Mouse (Mus musculus) midbrain, embryonic 16.5 days (tissue): Measurements from ENCODE around the gene Ms4a18. TPM values are rescaled to one million over a fixed set of nuclear protein-coding genes. Genes with fewer than 3 reads are reported as not detected.
"Not testable (repeated sequence)": the region's sequence is repeated elsewhere in the genome, so short reads cannot be mapped to it uniquely, and the experiment has no call there.

ENCODE experiments used
- ATAC-seq: fragments of 200-750 bp; cut with Nextera tagmentation; 2 replicates; pipeline ENCODE4 v1.8.0; 2017; ENCODE audit warnings: moderate TSS enrichment
- H3K27ac ChIP-seq: fragments of 300-500 bp; sonication (generic); 2 replicates; pipeline ENCODE4 v1.5.1; 2014; ENCODE audit warnings: mild to moderate bottlenecking, low read length, mixed read lengths
- H3K27me3 ChIP-seq: fragments of 300-500 bp; sonication (generic); 2 replicates; pipeline ENCODE4 v1.6.1; 2014; ENCODE audit warnings: low read depth, low read length, mixed read lengths; ENCODE audit not compliant: control insufficient read depth, insufficient read depth
- H3K36me3 ChIP-seq: fragments of 300-500 bp; sonication (generic); 2 replicates; pipeline ENCODE4 v1.6.1; 2014; ENCODE audit warnings: mild to moderate bottlenecking, low read length, moderate library complexity, mixed read lengths; ENCODE audit not compliant: control insufficient read depth, insufficient read depth
- H3K4me1 ChIP-seq: fragments of 300-500 bp; sonication (generic); 2 replicates; pipeline ENCODE4 v1.6.1; 2014; ENCODE audit warnings: mild to moderate bottlenecking, low read length, mixed read lengths; ENCODE audit not compliant: control insufficient read depth, insufficient read depth
- H3K4me2 ChIP-seq: fragments of 300-500 bp; sonication (generic); 2 replicates; pipeline ENCODE4 v1.6.1; 2014; ENCODE audit warnings: mild to moderate bottlenecking, low read length, mixed read lengths
- H3K4me3 ChIP-seq: fragments of 300-500 bp; sonication (generic); 2 replicates; pipeline ENCODE4 v1.5.1; 2014; ENCODE audit warnings: low read depth, mild to moderate bottlenecking, low read length, moderate library complexity, mixed read lengths
- H3K9ac ChIP-seq: fragments of 300-500 bp; sonication (generic); 2 replicates; pipeline ENCODE4 v1.6.1; 2014; ENCODE audit warnings: low read depth, low read length, mixed read lengths
- H3K9me3 ChIP-seq: fragments of 300-500 bp; sonication (generic); replicated peaks from 2 replicates; pipeline ENCODE4 v1.6.1; 2014; ENCODE audit warnings: mild to moderate bottlenecking, low read length, mixed read lengths; ENCODE audit not compliant: control insufficient read depth, poor library complexity, severe bottlenecking
- WGBS: fragments of 180-500 bp; shearing (Covaris S2); extraction: QIAGEN DNeasy Blood & Tissue Kit; methylation state at CpG from one replicate; pipeline ENCODE4 v1.1.7; 2014; 5-methylcytosine and 5-hydroxymethylcytosine counted together
- polyA plus RNA-seq: library from polyadenylated mRNA; unstranded; fragments of >200 nt; fragmentation: Nextera tagmentation; extraction: Ambion mirVana; gene quantifications from 2 replicates; pipeline ENCODE4 v1.2.1, GENCODE M21; 2015

Gene Ms4a18
- not detected in 2 replicates for polyA plus RNA-seq

DNA sequence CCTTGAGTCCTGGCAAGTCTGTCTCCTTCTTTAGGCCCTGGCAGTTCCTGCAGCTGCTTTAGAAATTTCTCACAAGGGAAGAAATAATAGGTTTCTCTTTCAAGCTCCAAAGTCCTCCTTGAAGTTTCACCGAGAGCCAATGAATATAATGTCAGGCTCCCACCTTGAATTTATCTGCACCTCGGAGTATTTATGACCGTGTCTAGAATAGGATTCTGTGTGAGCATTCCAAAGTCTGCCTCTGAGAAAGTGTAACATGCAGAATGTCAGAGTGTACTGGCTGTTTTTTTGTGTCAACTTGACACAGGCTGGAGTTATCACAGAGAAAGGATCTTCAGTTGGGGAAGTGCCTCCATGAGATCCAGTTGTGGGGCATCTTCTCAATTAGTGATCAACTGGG lies at the start of gene Ms4a18:
Gene Ms4a18, minus strand, starts transcription at position 141 of the 400 bp plus-strand sequence.
- no peaks in the 10 kb centered on the region for H3K36me3 ChIP-seq
- H3K4me2 ChIP-seq = no peak within 1 kb of the TSS
- 95% methylated on average over 3 of the region's 3 CpGs for WGBS
- no peaks in the 10 kb centered on the region for H3K9me3 ChIP-seq
- no peak for ATAC-seq
- H3K9ac ChIP-seq = no peak within 1 kb of the TSS
- H3K4me1 ChIP-seq = no peaks in the 10 kb centered on the region
- no peaks in the 10 kb centered on the region for H3K27me3 ChIP-seq
- H3K27ac ChIP-seq = no peak within 1 kb of the TSS
- H3K4me3 ChIP-seq = no peak within 1 kb of the TSS

DNA sequence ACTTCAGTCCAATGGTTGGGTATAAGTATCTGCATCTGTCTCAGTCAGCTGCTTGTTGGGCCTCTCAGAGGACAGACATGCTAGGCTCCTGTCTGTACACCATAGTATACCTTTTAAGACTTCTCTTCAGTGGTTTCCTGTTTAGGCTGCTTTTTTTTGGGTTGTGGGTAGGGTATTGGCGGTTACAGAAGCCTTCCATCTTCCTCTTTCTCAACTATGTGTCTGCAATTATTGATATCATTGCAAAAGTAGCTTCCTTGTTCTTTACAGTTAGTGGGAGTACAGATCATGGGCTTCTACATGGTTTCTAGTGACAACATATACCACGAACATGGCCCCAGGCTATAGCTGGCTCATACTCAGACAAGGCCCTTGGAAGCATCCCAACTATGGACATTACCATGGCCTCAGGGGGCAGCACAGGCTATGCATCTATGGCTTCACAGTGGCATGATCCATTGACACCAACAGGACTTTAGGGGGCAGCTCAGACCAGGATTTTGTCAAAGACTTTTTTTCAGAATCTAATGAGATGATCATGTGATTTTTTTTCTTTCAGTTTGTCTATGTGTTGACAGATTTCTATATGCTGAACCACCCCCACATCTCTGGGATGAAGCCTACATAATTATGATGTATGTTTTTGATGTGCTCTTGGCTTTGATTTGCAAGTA lies 47.5 kb upstream of the Ms4a18 start:
- Histone ChIP-seq H3K4me2 (no peak overlapping the region), H3K9me3 (no peaks in the 10 kb centered on the region), H3K27ac (no peak overlapping the region), H3K36me3 (no peaks in the 10 kb centered on the region), H3K27me3 (no peaks in the 10 kb centered on the region), H3K4me1 (no peaks in the 10 kb centered on the region), H3K9ac (no peak overlapping the region), H3K4me3 (no peak overlapping the region)
- WGBS = 84% methylated on average over 2 of the region's 2 CpGs
- ATAC-seq = no peak

DNA sequence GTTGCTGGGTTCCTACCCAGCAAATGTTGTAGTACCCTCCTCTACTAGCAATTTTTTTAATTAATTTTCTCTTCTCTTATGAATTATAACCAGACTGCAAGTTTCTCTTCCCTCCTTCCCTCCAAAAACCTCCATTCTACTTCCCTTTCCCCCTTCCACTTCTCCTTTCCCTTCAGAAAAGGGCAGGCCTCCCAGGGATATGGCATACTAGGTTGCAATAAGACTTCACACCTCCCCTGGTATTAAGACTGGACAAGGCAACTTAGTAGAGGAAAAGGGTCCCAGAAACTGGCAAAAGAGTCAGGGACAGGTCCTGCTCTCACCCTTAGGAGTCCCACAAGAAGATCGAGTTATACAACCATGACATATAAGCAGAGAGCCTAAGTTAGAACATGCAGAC lies 43.1 kb upstream of the Ms4a18 start:
- no peak overlapping the region for H3K9ac ChIP-seq
- no peak overlapping the region for H3K4me2 ChIP-seq
- H3K27ac ChIP-seq = no peak overlapping the region
- no peak for ATAC-seq
- H3K9me3 ChIP-seq = no peaks in the 10 kb centered on the region
- H3K36me3 ChIP-seq = no peaks in the 10 kb centered on the region
- 87% methylated on average over 1 of the region's 1 CpGs for WGBS
- H3K4me1 ChIP-seq = no peaks in the 10 kb centered on the region
- no peaks in the 10 kb centered on the region for H3K27me3 ChIP-seq
- H3K4me3 ChIP-seq = no peak overlapping the region

DNA sequence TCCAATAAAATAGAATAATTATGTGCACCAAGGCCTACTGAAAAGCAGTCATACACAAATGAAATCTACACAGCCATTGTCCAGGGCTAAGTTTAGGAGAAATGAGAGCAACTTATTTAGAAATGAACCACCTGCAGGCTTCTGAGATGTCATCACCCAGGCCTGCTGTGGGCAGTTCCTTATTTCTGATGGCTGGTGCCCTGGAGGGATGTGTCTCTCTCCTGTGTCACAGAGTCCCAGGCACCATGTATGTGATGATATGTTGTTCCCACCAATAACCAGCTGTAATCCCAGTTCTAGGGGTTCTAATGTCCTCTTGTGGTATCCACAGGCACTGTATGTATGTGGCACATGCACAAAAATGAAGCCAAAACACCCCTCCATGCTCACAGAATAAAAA lies 42.1 kb upstream of the Ms4a18 start:
- Histone ChIP-seq H3K4me1 (no peaks in the 10 kb centered on the region), H3K27ac (no peak overlapping the region), H3K4me3 (no peak overlapping the region), H3K36me3 (no peaks in the 10 kb centered on the region), H3K9me3 (no peaks in the 10 kb centered on the region), H3K4me2 (no peak overlapping the region), H3K27me3 (no peaks in the 10 kb centered on the region), H3K9ac (no peak overlapping the region)
- ATAC-seq = no peak

DNA sequence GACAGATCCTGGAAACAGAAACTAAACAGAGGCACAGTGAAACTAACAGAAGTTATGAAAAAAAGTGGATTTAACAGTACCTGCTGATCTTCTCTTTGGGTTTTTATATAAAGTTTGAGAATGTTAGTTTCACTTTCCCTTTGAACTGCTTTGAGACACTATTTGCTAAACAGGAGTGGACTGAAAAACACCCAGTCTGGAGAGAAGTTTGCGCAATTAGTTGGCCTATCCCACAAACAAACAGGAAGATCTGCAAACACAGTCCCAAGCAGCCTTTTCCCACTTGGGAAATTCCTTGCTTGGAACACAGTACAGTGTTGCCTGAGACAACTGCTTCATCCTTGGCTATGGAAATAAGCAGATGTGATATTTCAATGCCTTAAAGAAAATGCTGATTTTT lies 37.9 kb upstream of the Ms4a18 start:
- H3K9me3 ChIP-seq, H3K4me3 ChIP-seq, ATAC-seq, H3K36me3 ChIP-seq, H3K4me2 ChIP-seq, H3K27ac ChIP-seq, H3K9ac ChIP-seq, H3K4me1 ChIP-seq, H3K27me3 ChIP-seq: not testable (repeated sequence)
- WGBS = 95% methylated on average over 1 of the region's 1 CpGs

DNA sequence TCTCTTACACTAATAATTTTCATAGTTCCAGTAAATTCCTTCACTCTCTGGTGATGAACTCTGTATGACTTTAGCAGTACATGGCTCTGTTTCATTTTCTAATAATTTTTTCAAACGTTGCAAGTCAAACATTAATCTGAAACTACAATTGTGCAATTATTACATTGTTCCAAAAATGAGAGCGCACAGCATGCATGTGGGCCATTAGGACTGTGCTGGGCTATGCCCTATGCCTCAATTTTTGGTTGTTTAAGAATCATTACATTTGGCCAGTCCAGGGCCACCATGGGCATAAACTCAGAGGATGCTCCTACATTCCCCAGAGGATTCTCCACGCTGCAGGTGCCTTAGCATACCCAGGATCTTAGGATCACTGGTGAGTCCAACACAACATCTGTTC lies 35.4 kb upstream of the Ms4a18 start:
- H3K4me1 ChIP-seq = no peaks in the 10 kb centered on the region
- no peak overlapping the region for H3K4me3 ChIP-seq
- H3K4me2 ChIP-seq = no peak overlapping the region
- H3K27me3 ChIP-seq = no peaks in the 10 kb centered on the region
- no peak for ATAC-seq
- H3K36me3 ChIP-seq = no peaks in the 10 kb centered on the region
- H3K27ac ChIP-seq = no peak overlapping the region
- no peak overlapping the region for H3K9ac ChIP-seq
- WGBS = 73% methylated on average over 3 of the region's 3 CpGs
- H3K9me3 ChIP-seq = no peaks in the 10 kb centered on the region

DNA sequence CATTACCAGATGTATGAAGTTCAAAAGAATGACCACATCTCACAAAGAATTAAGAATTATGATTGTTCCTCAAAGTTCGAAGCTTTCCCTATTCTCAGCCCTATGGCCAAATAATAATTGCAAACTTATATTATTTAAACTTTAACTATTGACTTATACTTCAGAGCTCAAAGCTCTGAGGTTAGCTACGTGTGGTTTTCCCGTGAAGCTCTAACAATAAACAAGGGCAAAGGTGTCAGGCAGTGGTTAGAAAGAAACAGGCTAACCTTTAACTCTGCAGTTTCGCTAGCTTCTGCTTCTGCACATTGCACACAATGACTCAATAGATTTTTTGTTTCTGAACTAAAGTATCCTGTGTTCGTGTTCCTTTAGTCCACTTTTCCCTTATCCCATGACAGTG lies 35.0 kb upstream of the Ms4a18 start:
- ATAC-seq = no peak
- Histone ChIP-seq H3K27ac (no peak overlapping the region), H3K9me3 (no peaks in the 10 kb centered on the region), H3K4me3 (no peak overlapping the region), H3K36me3 (no peaks in the 10 kb centered on the region), H3K4me1 (no peaks in the 10 kb centered on the region), H3K27me3 (no peaks in the 10 kb centered on the region), H3K4me2 (no peak overlapping the region), H3K9ac (no peak overlapping the region)
- WGBS = 68% methylated on average over 5 of the region's 5 CpGs

DNA sequence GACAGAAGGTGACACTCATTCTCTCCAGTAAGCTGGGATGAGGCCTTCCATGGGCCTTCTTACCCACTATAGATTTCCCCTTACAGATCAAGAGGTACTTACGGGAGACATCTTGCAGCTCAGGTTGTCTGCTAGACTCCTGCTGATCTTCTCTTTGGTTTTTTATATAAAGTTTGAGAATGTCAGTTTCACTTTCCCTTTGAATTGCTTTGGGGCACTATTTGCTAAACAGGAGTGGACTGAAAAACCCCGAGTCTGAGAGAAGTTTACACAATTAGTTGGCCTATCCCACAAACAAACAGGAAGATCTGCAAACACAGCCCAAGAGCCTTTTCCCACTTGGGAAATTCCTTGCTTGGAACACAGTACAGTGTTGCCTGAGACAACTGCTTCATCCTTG lies 32.5 kb upstream of the Ms4a18 start:
- Histone ChIP-seq H3K9ac (no peak overlapping the region), H3K4me2 (no peak overlapping the region), H3K27me3 (no peaks in the 10 kb centered on the region), H3K4me1 (no peaks in the 10 kb centered on the region), H3K36me3 (no peaks in the 10 kb centered on the region), H3K27ac (no peak overlapping the region), H3K4me3 (no peak overlapping the region), H3K9me3 (no peaks in the 10 kb centered on the region)
- ATAC-seq = no peak
- 80% methylated on average over 2 of the region's 2 CpGs for WGBS

DNA sequence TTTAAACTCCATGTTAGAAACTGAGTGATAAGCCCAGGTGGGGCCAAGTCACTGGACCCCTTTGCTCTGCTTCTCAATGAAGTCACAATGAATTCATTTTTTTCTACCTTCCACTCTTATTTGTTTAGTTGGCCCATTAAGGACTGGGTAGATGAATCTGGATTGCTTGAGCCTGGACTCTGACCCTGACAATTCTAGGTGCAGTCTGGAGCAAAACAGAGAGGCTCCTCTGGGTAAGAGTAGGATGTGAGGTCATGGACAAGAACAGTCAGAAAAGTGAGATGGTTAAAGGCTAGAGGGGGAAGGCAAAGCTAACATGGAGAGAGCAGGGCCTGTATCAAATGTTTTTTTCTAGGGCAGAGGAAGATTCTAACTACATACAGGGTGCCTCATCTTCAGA lies 31.6 kb upstream of the Ms4a18 start:
- no peak overlapping the region for H3K4me3 ChIP-seq
- no peak overlapping the region for H3K4me2 ChIP-seq
- H3K4me1 ChIP-seq = peaks cover 2% of the 10 kb centered on the region; the same call in 1 of the 2 replicates
- no peaks in the 10 kb centered on the region for H3K9me3 ChIP-seq
- no peaks in the 10 kb centered on the region for H3K27me3 ChIP-seq
- H3K9ac ChIP-seq = no peak overlapping the region
- ATAC-seq = no peak
- H3K36me3 ChIP-seq = no peaks in the 10 kb centered on the region
- H3K27ac ChIP-seq = no peak overlapping the region
